ENCODE assay signal across 8 mouse cellular contexts in genomic region chr19:55218192-55218739, GRCm38 (mm10). TPM values are rescaled to one million over a fixed set of nuclear protein-coding genes. Genes with fewer than 3 reads are reported as not detected.
DNase-seq lines count a peak whose midpoint lies in the region; ATAC-seq and TF ChIP-seq lines count a peak whose summit lies in the region.

No protein-coding gene starts in this region.

- H3K4me3 ChIP-seq in hindbrain, embryonic 12.5 days, result peak overlapping the region; percentile 30

- no peaks in the 10 kb centered on the region for H3K36me3 ChIP-seq in hindbrain, embryonic 12.5 days

- POLR2A ChIA-PET in Patski (lab: Charles Lee), result interaction anchor here (0.6 to 1.0 kb wide), 2 partner anchors 81 to 95 kb away, joined by 3 read pairs; no protein-coding TSS in a partner anchor

- H3K27ac ChIP-seq in hindbrain, embryonic 12.5 days, result no peak overlapping the region

- CTCF ChIA-PET in Patski (lab: Charles Lee), result interaction anchor here (0.6 to 3.6 kb wide), 24 partner anchors 8 to 114 kb away, joined by 3 to 65 read pairs (median 5); no protein-coding TSS in a partner anchor

- in situ Hi-C loops in Patski (cut with MboI; ENCODE audit: low pct_unique_long_range_greater_than_20kb), result no loop called here

- peak; percentile 97 for TF ChIP-seq CTCF in Patski (IDR thresholded peaks at IDR 0.05)

- no peaks in the 10 kb centered on the region for H3K27me3 ChIP-seq in Patski
- peaks cover 4% of the 10 kb centered on the region; the same call in 1 of the 2 replicates for H3K27me3 ChIP-seq in hindbrain, embryonic 12.5 days

- ATAC-seq in Patski, result peak; percentile 82
- ATAC-seq in hindbrain, embryonic 12.5 days (ENCODE audit: low FRiP score), result peak; percentile 80

- peak overlapping the region; percentile 15; the same call in 1 of the 2 replicates for H3K9ac ChIP-seq in hindbrain, embryonic 12.5 days

- DNase-seq in Patski (ENCODE audit: low read depth, low spot score), result peak; percentile 42
- DNase-seq in cerebellum, postnatal 10 days, result peak; percentile 92 to 95
- peak; percentile 68 to 87 for DNase-seq in frontal cortex, postnatal 10 days (ENCODE audit: low spot score in 2 of 2)
- peak; percentile 89 to 95 for DNase-seq in layer of hippocampus, postnatal 14 days (ENCODE audit: low spot score in 2 of 2)
- DNase-seq in lung, postnatal 10 days, result peak; percentile 92
- peak; percentile 87 for DNase-seq in ovary, postnatal 14 days (ENCODE audit: low spot score)
- peak; percentile 82 for DNase-seq in thymus, postnatal 14 days

- no peaks in the 10 kb centered on the region for H3K9me3 ChIP-seq in hindbrain, embryonic 12.5 days (replicated peaks)

- H3K4me1 ChIP-seq in hindbrain, embryonic 12.5 days, result peaks cover 7% of the 10 kb centered on the region

- WGBS in hindbrain, embryonic 12.5 days, result 3% methylated on average over 20 of the region's 20 CpGs

- peak overlapping the region; percentile 51 for H3K4me2 ChIP-seq in hindbrain, embryonic 12.5 days (replicated peaks)

RNA-seq across cellular contexts. Expression of gene Gucy2g, which starts 22.8 kb away (rescaled TPM):
- 0.27 TPM for polyA plus RNA-seq in Patski (2021)
- polyA plus RNA-seq in hindbrain, embryonic 12.5 days (2016; fragmentation: Nextera tagmentation; extraction: Ambion mirVana), result not detected in 2 replicates
- total RNA-seq in layer of hippocampus, postnatal 14 days (2021), result under 1 TPM; 0.46 to 0.52 TPM

RNA-seq across cellular contexts. Expression of gene Acsl5, which starts 33.5 kb away (rescaled TPM):
- 143 TPM for polyA plus RNA-seq in Patski (2021)
- 16.5 and 16.9 TPM in 2 replicates for polyA plus RNA-seq in hindbrain, embryonic 12.5 days (2016; fragmentation: Nextera tagmentation; extraction: Ambion mirVana)
- 10 to 100 TPM; 27.0 to 27.6 TPM for total RNA-seq in layer of hippocampus, postnatal 14 days (2021)

RNA-seq across cellular contexts. Expression of gene Tectb, which starts 37.7 kb away (rescaled TPM):
- polyA plus RNA-seq in Patski (2021), result not detected
- polyA plus RNA-seq in hindbrain, embryonic 12.5 days (2016; fragmentation: Nextera tagmentation; extraction: Ambion mirVana), result 0.22 and 0.57 TPM in 2 replicates
- total RNA-seq in layer of hippocampus, postnatal 14 days (2021), result under 1 TPM; 0.21 to 0.23 TPM

Comparison
In these comparisons a context has a peak if more than half of its experiments do, and no peak if none do; other contexts are left out.
1. DNase-seq: peak in every context shown above with its lines; median percentile 94 in cerebellum, postnatal 10 days; 92 in layer of hippocampus, postnatal 14 days; 92 in lung, postnatal 10 days; 87 in ovary, postnatal 14 days; 82 in thymus, postnatal 14 days; 78 in frontal cortex, postnatal 10 days; 42 in Patski.